In genomic region chr10:78233756-78234155, GRCm38 (mm10) we compare ENCODE assay signal across 30 mouse cellular contexts. TPM values are rescaled to one million over a fixed set of nuclear protein-coding genes. Genes with fewer than 3 reads are reported as not detected.
A peak's percentile ranks its signal among the peaks of the same experiment; 100 is the strongest.
DNase-seq lines count a peak whose midpoint lies in the region; ATAC-seq and TF ChIP-seq lines count a peak whose summit lies in the region.
"Had no signal": no experiment of that assay in that cellular context is flagged by ENCODE, and none has a peak within 500 bp of the region (broad histone marks: within the 10 kb centered on the region; RNA-seq: fewer than 3 reads in every experiment).

No protein-coding gene starts in this region.

- WGBS in kidney, embryonic 15.5 days = 87% methylated on average over 6 of the region's 6 CpGs
- 37% methylated on average over 6 of the region's 6 CpGs for WGBS in small intestine, adult 2 months

- H3K36me3 ChIP-seq in kidney, embryonic 15.5 days = peaks cover 24% of the 10 kb centered on the region
- H3K36me3 ChIP-seq in small intestine, adult 2 months (ENCODE audit: control insufficient read depth, insufficient read depth, low read length) = peaks cover 18% of the 10 kb centered on the region

- no peak overlapping the region for H3K9ac ChIP-seq in kidney, embryonic 15.5 days
- H3K9ac ChIP-seq: forebrain, embryonic 12.5 days; forebrain, postnatal 0 days; heart, embryonic 15.5 days; hindbrain, embryonic 12.5 days; limb, embryonic 15.5 days had no signal

- no peaks in the 10 kb centered on the region for H3K27me3 ChIP-seq in kidney, embryonic 15.5 days
- no peaks in the 10 kb centered on the region for H3K27me3 ChIP-seq in small intestine, adult 2 months (ENCODE audit: control insufficient read depth, insufficient read depth, low read length)
- H3K27me3 ChIP-seq: forebrain, embryonic 12.5 days; heart, embryonic 15.5 days; hindbrain, embryonic 12.5 days; limb, embryonic 15.5 days had no signal

- no peak for TF ChIP-seq POLR2A in small intestine, adult 2 months (IDR thresholded peaks at IDR 0.05; ENCODE audit: low read depth, low read length)

- no peak overlapping the region for H3K4me2 ChIP-seq in kidney, embryonic 15.5 days
- H3K4me2 ChIP-seq: forebrain, embryonic 12.5 days; heart, embryonic 15.5 days; hindbrain, embryonic 12.5 days; limb, embryonic 15.5 days; midbrain, embryonic 11.5 days had no signal

- no peak overlapping the region for H3K27ac ChIP-seq in kidney, embryonic 15.5 days
- peak overlapping the region; percentile 88 for H3K27ac ChIP-seq in small intestine, adult 2 months (ENCODE audit: insufficient read depth, low read depth, low read length)
- H3K27ac ChIP-seq: forebrain, embryonic 12.5 days; heart, embryonic 10.5 days; heart, embryonic 15.5 days; hindbrain, embryonic 12.5 days; hindbrain, postnatal 0 days; kidney, postnatal 0 days; limb, embryonic 10.5 days; limb, embryonic 15.5 days had no signal

- no peak for ATAC-seq in kidney, embryonic 15.5 days (replicated peaks; ENCODE audit: low FRiP score)
- ATAC-seq: activated CD4-positive, CD25-positive, alpha-beta regulatory T cell, adult 4 months; CD4-positive, CD25-positive, alpha-beta regulatory T cell, adult 4 months; forebrain, postnatal 0 days; hindbrain, postnatal 0 days; midbrain, embryonic 16.5 days had no signal

- TF ChIP-seq CTCF in small intestine, adult 2 months (IDR thresholded peaks at IDR 0.05; ENCODE audit: extremely low read depth, insufficient read length, insufficient replicate concordance, low read depth, low read length) = no peak

- no peak overlapping the region for H3K4me3 ChIP-seq in kidney, embryonic 15.5 days (replicated peaks)
- no peak overlapping the region for H3K4me3 ChIP-seq in small intestine, adult 2 months (ENCODE audit: low read depth, low read length)
- H3K4me3 ChIP-seq: forebrain, embryonic 12.5 days; heart, embryonic 10.5 days; heart, embryonic 15.5 days; hindbrain, embryonic 12.5 days; limb, embryonic 10.5 days; limb, embryonic 15.5 days had no signal

- no peaks in the 10 kb centered on the region for H3K4me1 ChIP-seq in kidney, embryonic 15.5 days
- H3K4me1 ChIP-seq in small intestine, adult 2 months (ENCODE audit: control insufficient read depth, insufficient read depth, insufficient read length, low read length) = peaks cover 56% of the 10 kb centered on the region
- H3K4me1 ChIP-seq: forebrain, embryonic 12.5 days; hindbrain, embryonic 12.5 days; limb, embryonic 10.5 days had no signal

- no peaks in the 10 kb centered on the region for H3K9me3 ChIP-seq in kidney, embryonic 15.5 days (replicated peaks)
- H3K9me3 ChIP-seq: forebrain, embryonic 12.5 days; heart, embryonic 10.5 days; heart, embryonic 15.5 days; hindbrain, embryonic 12.5 days; limb, embryonic 10.5 days; limb, embryonic 15.5 days had no signal

- DNase-seq in kidney, adult 11 months = peak; percentile 59
- DNase-seq in urinary bladder, postnatal 14 days (ENCODE audit: low spot score) = peak; percentile 32
- DNase-seq in urinary bladder, postnatal 4 days (ENCODE audit: low spot score in 2 of 2) = no peak
- peak; percentile 48 for DNase-seq in kidney, postnatal 10 days
- no peak for DNase-seq in layer of hippocampus, adult 9-11 months
- no peak for DNase-seq in Muller cell, postnatal 12 days (ENCODE audit: inconsistent ontology term)
- DNase-seq: adrenal gland, postnatal 36 days; cerebellum, adult 18-20 months; cerebellum, postnatal 10 days; forebrain, postnatal 0 days; heart, postnatal 36 days; lung, postnatal 36 days; right cerebral cortex, postnatal 25 days; spleen, adult 18-20 months; thymus, adult 18-20 months; thymus, postnatal 25 days had no signal

RNA-seq across cellular contexts. Expression of gene Trappc10, which starts 10.7 kb away (rescaled TPM):
- polyA plus RNA-seq in kidney, embryonic 15.5 days (2015; fragmentation: Nextera tagmentation; extraction: Ambion mirVana) = 12.5 and 12.7 TPM in 2 replicates
- 35.1 and 69.9 TPM in 2 replicates for polyA plus RNA-seq in small intestine, adult 2 months (2012; rRNA removed)

RNA-seq across cellular contexts. Expression of gene Pwp2, which starts 48.8 kb away (rescaled TPM):
- 21.7 and 22.6 TPM in 2 replicates for polyA plus RNA-seq in kidney, embryonic 15.5 days (2015; fragmentation: Nextera tagmentation; extraction: Ambion mirVana)
- polyA plus RNA-seq in small intestine, adult 2 months (2012; rRNA removed) = 3.1 and 4.7 TPM in 2 replicates

Comparison
In these comparisons a context has a peak if more than half of its experiments do, and no peak if none do; other contexts are left out.
1. DNase-seq: peak in kidney, adult 11 months (single experiment), urinary bladder, postnatal 14 days (single experiment) and kidney, postnatal 10 days (single experiment); none in urinary bladder, postnatal 4 days (0 of 2), layer of hippocampus, adult 9-11 months (single experiment) and Muller cell, postnatal 12 days (single experiment).